Mouse (Mus musculus) gonadal fat pad, adult 2 months (tissue): ENCODE data around the gene Tdrd7. TPM values are rescaled to one million over a fixed set of nuclear protein-coding genes. Genes with fewer than 3 reads are reported as not detected.

ENCODE experiments used
- DNase-seq: peaks from one replicate; pipeline ENCODE4 v3.0.0-alpha.2; 2012; ENCODE audit warnings: low read depth
- polyA plus RNA-seq: library from polyadenylated mRNA; depleted of rRNA; stranded (reverse); fragments of >200 nt; gene quantifications from 2 replicates; pipeline ENCODE4 v1.2.3, GENCODE M21; 2012

Gene Tdrd7
- polyA plus RNA-seq, 1 experiment: 28.9 TPM

GRCm38 (mm10) chr4:45972448-45972854 lies 7.3 kb downstream of the Tdrd7 start:
- no peak for DNase-seq

- no peak for DNase-seq
These were observed 7.8 kb downstream of the Tdrd7 start for GRCm38 (mm10) chr4:45972951-45973350.

- no peak for DNase-seq
These were observed 12.0 kb downstream of the Tdrd7 start for GRCm38 (mm10) chr4:45976931-45977667.

- DNase-seq: no peak
These were observed 14.8 kb downstream of the Tdrd7 start for GRCm38 (mm10) chr4:45979916-45980315.

- no peak for DNase-seq
These were observed 15.9 kb downstream of the Tdrd7 start for GRCm38 (mm10) chr4:45981054-45981453.

- no peak for DNase-seq
These were observed 25.4 kb downstream of the Tdrd7 start for GRCm38 (mm10) chr4:45990427-45991135.

GRCm38 (mm10) chr4:45998536-45998935 lies 33.4 kb downstream of the Tdrd7 start:
- DNase-seq: no peak

- DNase-seq: no peak
These were observed 43.1 kb downstream of the Tdrd7 start for GRCm38 (mm10) chr4:46008142-46008793.

GRCm38 (mm10) chr4:46011698-46012097 lies 46.6 kb downstream of the Tdrd7 start:
- DNase-seq: no peak

GRCm38 (mm10) chr4:46015605-46016004 lies 50.5 kb downstream of the Tdrd7 start:
- DNase-seq: no peak

GRCm38 (mm10) chr4:46023021-46023481 lies 57.9 kb downstream of the Tdrd7 start:
- DNase-seq: no peak

- no peak for DNase-seq
These were observed 60.8 kb downstream of the Tdrd7 start for GRCm38 (mm10) chr4:46025893-46026292.

- no peak for DNase-seq
These were observed 63.1 kb downstream of the Tdrd7 start for GRCm38 (mm10) chr4:46028224-46028623.

GRCm38 (mm10) chr4:46028781-46029180 lies 63.6 kb downstream of the Tdrd7 start:
- DNase-seq: no peak

GRCm38 (mm10) chr4:46029552-46029951 lies 64.4 kb downstream of the Tdrd7 start:
- no peak for DNase-seq

- DNase-seq: no peak
These were observed 67.3 kb downstream of the Tdrd7 start for GRCm38 (mm10) chr4:46032448-46032847.

GRCm38 (mm10) chr4:46033197-46033596 lies 68.1 kb downstream of the Tdrd7 start:
- no peak for DNase-seq

GRCm38 (mm10) chr4:46038591-46038891 lies 73.4 kb downstream of the Tdrd7 start:
- DNase-seq: no peak

- DNase-seq: no peak
These were observed 74.0 kb downstream of the Tdrd7 start, which contains the start of gene Tmod1 for GRCm38 (mm10) chr4:46038892-46039751. Gene Tmod1 (plus strand): TSS chr4:46038935.

GRCm38 (mm10) chr4:46039899-46040298 lies 74.8 kb downstream of the Tdrd7 start:
- DNase-seq: no peak

GRCm38 (mm10) chr4:46040594-46041192 lies 75.6 kb downstream of the Tdrd7 start:
- DNase-seq: no peak
